Mouse (Mus musculus) E14TG2a.4 (cell line): Measurements from ENCODE around the gene Igf2bp3.

Experiments
- CTCF ChIP-seq: conservative IDR thresholded peaks from 2 replicates; pipeline ENCODE4 v1.5.1; 2014; ENCODE audit warnings: low read length
- NANOG ChIP-seq: IDR thresholded peaks from 2 replicates; pipeline ENCODE4 v1.6.1; 2014; ENCODE audit warnings: borderline replicate concordance, low read length, mixed read lengths

DNA sequence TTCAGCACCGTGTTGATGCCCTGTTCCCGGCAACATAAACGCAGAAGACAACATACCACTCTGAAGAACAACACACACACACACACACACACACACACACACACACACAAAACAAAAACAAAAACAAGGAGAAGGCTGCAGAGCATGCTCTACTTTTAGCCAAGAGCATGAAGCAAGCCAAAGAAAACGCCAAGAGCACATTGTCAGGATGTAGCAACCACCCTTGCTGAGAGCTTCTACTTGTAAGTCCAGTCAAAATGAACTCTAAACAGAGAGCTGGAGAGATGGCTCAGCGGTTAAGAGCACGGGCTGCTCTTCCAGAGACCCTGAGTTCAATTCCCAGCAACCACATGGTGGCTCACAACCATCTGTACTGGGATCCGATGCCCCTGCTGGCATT, 41.5 kb downstream of the Igf2bp3 start:
- no peak for TF ChIP-seq CTCF
- TF ChIP-seq NANOG = no peak
